Mouse (Mus musculus): ENCODE data around the gene Akap12.

Gene Akap12

DNA sequence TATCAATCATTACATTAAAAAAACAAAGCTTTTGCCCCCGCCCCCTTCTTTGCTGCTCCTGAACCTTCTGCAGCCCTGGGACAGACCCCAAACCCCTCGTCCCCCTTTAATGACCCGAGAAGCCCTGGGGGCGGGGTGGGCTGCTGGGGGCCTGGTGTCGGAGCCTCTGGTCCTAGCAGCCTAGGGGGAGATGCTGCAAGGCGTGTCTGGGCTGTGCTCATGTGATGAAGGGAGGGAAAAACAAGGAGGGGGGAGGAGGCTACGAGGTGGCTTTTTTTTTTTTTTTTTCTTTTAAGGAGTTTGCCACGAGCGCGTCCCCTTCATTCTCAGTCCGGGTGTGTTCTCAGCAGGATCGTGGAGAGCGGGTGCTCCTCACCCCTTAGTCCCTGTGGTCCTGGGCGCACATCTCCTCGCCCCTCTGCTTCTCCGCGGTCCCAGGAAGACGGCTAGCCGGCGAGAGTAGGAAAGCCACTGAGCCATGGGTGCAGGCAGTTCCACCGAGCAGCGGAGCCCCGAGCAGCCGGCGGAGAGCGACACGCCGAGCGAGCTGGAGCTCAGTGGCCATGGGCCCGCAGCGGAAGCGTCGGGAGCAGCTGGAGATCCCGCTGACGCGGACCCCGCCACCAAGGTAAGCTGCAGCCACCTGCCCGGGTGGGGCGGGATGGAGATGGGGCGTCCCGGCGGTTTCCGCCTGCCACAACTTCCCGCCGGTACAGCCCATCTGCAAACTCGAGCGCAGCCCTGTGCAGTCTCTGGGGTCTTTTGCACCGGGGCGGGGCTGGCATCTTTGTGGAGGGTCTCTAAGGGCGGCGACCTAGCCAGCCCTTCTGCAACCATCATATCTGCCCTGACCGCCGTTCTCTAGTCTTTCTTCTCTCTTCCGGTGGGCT, at the start of gene Akap12:
Gene Akap12 (plus strand): TSS at position 340 of the 890 bp plus-strand sequence.
- DNase-seq: peak; percentile 49 to 53

DNA sequence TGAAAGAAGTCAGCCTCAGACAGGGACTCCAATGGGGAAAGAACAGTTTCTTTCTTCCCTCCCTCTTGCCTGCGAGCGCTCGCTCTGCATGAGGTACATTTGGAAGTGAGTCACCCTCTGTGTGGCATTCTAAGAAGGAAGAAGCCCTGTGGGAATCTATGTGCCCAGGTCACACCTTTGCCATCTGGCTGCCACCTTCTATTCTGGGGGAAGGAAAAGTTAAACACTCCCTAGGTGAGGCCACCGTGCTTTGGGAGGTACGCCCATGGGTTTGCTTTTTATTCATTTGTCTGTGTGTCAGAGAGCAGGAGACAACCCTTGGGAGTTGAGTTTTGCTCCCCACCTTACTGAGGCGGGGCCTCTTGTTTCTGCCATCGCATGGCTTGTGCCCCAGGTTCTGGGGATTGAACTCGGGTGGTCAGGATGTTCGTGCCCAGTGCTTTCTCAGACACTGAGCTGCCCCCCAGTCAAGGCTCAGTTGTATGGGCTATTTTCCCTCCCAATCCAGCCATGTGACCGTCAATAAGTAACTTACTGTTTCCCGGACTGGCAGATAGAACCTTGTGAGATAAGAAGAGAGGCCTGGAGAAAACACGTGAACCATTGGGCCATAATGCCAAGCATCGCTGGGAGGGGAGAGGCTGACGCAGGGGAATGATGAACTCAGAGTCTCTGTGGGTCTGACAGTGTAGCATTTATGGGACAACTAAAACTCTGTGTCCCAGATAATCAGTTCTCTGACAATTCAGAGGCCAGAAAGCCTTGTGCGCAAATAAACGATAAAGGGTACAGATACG, 35.4 kb upstream of the Akap12 start:
- no peak for DNase-seq

DNA sequence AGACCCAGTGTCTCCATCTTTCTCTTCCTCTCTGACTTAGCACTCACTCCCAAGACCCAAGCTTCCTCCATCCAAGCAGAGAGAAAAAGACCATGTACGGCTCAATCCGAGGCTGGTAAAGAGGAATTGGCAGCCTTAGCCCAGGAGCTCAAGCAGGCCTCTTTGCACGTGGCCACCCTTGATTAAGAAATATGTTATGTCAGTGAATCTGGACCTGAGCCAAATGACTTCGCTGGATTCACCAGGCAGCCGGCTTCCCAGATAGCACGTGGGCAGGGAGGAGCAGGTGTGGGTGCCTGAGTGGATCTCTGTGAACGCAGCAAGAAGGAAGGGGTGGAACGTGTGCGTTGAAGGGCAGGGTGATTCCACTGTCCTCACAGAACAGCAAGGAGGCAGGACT, 33.1 kb upstream of the Akap12 start:
- DNase-seq: no peak

DNA sequence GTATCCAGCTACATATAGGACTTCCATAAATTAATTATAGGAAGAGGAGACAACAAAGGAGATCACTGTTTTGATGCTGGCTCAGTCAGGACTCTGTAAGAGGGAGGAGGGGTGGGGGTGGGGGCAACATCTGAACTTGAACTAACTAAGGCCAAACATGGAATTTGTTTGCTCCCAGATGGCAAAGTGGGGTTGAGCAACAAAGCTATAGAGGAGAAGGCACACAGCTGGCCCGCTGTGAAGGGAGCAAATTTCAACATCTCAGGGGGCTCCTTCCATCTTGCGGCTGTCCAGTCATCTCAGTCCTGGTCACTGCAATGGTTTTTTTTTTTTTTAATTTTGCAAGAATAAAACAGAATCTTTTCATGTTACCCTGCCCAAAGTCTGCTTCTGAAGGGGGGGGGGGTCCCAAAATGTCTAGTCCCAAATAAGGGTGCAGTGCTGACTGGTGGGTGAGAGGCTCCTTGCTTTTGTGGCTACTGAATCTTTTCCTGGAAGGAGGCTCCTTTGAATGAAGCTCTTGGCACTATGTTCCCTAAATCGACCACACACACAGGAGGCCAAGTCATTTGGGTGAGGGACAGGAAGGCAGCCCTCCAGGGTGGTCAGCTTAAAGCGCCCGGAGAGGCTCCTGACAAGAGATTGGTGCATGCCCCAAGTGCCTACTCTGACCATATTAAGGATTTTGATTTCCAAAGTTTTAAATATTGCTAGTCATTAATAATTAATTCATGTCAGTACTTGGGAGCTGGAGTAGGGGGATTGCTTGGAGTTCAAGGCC, 26.2 kb upstream of the Akap12 start:
- DNase-seq: no peak

DNA sequence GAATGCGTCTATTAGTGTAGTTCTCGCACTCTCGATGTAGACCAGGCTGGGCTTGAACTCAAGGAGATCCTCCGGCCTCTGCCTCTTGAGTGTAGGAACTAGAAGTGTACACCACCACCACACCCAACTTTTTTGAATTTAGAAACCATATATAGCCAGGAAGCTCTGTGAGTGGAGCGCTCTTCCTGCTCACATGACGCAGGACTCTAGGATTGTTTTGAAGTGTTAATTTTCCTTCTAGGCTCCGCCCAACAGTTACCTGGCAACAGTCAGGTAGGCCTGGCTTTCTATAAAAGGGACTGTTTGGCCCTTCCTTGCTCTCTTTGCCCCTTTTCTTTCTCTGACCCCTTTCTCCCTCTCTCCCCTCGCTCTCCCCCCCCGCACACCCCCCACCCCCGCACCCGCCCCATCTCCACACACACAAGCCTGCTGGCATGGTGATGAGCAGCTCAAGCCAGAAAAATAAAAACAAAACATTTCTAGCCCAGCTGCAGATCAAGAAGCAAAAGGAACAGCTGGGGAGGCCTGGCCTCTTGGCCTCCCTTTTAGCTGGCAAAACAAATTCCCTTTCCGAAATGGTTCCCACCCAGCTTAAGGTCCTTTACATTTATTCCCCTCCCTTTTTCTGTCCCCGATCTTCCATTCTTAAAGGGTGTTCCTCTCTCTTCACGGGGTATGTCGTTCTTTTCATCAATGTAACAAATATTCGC, 22.4 kb upstream of the Akap12 start:
- no peak for DNase-seq

DNA sequence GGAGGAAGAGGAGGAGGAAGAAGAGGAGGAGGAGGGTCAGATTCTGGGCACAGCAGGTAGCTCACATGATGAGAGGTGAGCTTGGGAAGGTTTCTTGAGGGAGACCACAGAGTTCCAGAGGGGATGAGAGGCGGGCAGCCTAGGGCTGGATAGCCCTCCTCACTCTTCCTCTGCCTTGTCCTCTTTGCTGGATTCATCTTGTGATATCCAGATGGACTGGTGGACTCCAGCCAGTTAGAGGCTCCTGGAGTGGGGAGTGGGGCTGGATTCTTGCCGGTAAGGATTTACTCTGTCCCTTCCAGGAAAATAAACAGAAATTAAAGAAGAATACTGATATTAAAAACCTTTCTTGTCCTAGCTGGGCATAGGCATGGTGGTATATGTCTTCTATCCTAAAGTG, 20.4 kb upstream of the Akap12 start:
- DNase-seq: no peak

DNA sequence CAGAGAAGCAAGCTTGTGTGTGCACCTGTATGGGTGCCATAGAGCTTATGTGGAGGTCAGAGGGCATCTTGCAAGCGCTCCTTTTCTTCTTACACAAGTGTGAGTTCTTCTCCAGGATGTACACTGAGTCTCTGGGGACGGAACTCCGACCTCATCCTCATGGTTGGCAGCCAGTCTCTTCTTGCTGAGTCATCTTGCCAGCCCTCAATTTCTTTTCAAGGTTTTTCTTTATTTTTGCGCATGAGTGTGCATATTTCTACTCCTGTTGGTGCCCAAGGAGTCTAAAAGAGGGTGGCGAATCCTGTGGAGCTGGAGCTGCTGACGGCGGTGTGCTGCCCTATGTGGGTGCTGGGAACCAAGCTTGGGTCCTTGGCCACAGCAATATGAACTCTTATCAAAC, 19.8 kb upstream of the Akap12 start:
- no peak for DNase-seq

DNA sequence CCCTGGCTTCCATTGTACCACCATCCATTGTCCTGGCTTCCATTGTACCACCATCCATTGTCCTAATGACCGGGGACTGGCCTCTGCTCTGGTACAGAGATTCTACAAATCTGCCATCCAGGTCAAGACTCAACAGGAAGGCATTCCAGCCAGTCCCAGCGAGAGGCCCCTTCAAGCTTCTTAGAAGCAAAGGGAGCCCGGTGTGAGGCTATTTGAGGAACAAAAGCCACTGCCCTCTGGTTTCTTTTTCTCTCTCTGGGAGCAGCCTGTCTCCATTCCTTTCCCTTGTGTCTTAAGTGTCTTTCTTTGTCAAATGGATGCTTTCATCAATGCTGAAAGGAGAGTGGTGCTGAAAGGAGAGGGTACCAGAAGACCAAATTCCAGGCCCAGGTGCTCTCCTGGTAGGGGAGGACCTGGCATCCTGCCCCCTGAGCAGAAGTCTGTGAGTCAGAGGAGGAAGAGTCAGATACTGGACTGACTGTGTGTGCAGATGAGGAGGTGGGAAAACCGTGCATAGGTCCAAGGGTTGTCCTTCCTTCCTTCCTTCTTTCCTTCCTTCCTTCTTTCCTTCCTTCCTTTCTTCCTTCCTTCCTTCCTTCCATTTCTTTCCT, 16.8 kb upstream of the Akap12 start:
- DNase-seq: no peak

DNA sequence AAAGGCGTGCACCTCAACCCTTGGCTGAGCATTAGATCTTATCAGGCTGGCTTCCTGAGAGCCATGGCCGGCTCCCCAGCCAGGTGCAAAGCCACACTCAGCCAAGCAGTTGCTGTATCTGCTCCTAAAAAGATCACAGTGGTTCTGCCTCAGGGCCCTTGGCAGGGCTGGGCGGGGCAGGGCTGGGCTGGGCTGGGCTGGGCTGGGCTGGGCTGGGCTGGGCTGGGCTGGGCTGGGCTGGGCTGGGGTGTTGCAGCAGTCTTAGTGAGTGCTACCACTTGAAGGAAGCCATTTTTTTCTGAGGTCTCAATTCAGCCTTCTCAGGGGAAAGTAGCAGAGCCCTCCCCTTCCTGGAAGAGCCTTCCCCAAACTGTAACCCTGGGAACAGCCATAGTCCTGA, 15.5 kb upstream of the Akap12 start:
- DNase-seq: no peak

DNA sequence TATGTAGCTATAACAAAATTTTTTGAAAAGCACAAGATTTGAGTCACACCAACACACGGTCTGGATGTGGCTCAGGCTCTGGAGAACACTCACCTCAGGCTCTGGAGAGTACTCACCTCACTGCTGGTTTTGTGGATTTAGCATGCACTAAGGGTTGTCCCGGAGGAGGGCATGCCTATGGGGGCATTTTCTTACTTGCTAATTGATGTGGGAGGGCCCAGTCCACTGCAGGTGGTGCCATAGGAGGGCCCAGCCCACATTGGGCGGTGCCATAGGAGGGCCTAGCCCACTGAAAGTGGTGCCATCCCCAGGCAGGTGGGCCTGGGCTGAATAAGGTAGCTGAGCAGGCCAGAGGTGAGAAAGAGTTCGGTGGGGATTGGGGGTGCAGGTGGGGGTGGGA, 12.6 kb upstream of the Akap12 start:
- no peak for DNase-seq

DNA sequence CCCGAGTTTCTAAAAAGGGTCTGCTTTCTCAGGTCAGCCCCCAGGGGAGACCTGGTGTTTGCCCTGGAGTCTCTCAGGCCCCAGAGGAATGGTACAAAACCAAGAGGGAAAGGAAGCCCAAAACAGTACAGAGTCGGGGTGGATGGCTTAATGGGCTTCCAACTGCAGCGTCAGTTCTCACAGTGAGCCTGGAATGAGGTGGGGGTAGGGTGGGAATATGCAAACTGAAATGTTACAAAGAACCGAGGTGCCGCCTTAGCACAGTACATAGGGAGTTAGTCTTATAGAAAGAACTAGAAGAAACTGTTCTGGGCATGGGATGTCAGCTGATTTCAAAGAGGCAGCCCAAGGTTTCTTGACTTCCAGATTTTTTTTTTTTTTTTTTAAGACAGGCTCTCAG, 11.7 kb upstream of the Akap12 start:
- no peak for DNase-seq

DNA sequence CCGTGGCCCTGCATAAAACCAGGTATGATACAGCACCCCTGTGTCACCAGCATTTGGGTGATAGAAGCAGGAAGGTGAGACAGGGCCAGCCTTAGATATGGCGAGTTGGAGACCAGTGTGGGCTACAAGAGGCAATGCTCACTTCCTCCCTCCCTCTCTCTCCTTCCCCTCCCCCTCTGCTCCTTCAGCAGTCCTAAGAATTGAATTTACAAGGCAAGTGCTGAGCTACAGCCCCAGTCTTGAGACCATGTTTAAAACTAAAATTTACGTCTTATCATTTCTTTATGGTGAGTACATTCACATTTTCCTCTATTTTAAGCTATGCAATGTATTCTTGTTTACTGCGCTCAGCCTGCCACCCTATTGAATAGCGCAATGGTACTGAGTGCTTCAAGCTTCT, 5.3 kb upstream of the Akap12 start:
- no peak for DNase-seq

DNA sequence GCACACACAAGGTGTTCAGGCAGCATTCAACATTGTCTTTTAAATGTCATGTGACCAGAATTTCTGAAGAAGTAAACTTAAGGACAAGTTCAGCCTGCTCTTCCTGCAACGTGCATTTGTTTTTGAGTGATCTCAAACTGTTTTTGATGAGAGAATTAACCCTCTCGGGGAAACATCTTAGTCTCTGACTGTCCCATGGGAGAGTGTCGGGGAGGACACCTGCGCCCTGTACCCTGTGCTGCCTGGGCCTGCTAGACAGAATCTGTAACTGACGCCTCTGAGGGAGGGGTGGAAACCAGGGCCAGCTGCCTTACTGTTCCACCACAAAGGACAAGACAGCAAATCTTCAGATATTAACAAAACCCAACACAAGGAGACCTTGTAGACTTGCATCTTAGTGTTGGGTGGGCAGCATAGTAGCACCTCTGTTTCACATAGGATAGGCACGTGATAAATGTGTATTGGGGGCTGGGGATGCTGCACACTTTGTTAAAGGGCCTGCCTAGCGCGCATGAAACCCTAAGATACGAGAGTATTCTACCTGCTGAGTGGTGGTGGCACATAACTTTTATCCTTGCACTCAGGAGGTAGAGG, 4.7 kb upstream of the Akap12 start:
- peak; percentile 21 to 24 for DNase-seq

DNA sequence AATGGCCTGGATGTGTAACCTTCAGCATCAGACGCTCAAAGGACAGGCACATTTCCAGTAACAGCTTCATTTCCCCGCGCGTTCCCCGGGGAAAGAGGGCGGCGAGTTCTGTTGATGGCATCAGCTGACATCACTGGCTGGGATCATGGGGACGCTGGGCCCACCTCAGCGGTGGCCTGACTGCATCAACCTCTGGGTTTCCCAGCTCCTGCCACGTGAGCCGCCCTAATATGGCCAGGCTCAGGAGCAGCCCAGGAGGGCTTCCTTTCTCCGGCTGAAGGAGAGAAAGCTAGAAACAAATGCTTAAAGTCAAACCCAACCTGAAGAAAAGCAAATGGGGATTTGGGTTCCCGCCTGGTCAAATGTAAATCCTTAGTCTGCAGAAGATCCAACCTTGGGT, 539 bp upstream of the Akap12 start:
- DNase-seq: peak in 1 of 2 experiments; percentile 10

DNA sequence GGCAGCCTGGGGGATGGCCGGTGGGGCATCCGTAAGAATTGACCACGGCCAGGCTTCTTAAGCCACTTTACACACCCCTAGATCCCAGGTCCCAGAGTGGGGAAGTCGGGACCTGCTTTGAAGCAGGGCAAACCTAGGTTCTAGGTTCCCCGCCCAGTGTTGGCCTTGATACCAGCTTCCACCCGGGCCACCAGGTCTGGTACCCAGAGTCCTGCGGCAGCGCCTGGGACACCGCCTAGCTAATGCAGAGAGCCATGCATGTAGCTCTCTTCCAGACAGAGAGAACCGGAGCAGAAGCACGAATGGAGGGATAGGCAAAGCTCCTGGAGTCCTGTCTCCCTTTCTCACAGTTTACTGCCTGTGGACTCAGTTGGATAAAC, 741 bp downstream of the Akap12 start:
- DNase-seq: peak; percentile 39 to 47

DNA sequence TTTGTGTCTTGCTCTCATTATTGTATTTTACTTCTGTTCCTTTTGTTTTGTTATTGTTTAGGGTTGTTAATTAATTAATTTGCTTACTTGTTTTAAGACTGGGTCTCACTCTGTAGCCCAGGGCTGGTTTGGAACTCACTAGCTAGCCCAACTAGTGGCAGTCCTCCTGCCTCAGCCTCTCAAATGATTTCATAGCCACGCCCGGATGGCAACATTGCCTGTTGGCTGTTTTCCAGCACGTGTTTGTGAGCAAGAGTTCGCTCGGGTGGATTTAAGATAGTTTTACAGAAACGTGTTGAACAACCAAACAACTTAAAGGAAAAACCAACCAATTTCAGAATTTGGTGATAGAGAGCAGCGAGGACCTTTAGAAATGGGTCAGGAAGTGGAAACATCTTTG, 1.3 kb downstream of the Akap12 start:
- peak; percentile 28 to 31 for DNase-seq

DNA sequence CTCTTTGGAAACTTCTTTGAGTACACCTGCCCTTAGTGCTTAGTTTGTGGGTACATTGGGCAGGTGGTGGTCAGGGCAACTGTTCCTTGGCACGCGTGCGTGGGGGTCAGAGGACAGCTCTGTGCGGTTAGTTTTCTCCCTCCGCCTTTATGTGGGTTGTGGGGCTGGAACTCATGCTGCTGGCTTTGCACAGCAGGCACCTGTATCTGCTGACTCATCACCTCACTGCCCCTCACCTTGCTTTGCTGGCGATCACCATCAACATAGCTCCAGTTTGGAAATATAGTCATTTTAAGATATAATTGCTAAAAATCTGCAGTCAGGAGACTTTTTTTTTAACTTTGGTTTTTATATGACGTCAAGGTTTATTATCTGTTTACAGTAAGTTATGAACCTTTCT, 2.0 kb downstream of the Akap12 start:
- no peak for DNase-seq

DNA sequence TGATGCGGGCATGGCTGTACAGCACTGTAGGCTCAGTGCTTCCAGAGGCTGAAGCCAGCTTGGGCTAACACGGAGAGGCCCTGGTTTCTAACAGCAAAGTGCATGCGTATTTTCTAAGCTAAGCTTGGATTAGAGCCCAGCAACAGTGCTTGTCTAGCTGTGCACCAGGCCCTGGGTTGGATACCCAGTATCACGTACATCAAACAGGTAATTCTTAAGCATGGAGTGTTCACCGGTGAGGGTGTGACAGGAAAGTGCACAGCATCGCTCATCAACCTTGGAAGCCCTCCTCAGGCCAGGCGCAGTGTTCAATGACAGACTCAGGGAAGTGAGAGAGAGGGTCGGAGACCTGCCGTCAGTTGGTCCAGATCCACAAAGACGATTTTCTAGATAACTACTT, 9.4 kb downstream of the Akap12 start:
- no peak for DNase-seq

DNA sequence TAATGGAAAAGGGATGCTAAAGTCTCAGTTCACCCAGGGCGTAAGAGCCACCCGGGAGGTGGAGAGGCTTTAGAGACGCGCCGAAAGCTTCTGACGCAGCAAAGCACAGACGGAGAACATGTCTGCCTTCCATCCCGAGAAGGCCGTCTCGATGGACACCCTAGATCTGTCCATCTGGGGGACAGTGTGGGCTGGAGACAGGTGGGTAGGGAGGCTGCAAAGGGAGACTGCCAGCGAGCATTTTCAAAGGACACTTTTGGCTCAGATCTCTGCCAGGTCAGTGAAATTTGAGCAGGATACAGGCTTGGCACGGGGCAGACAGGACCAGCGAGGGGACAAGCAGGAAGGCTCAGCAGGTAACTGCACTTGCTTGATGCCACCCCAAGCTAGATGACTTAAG, 9.9 kb downstream of the Akap12 start:
- DNase-seq: no peak

DNA sequence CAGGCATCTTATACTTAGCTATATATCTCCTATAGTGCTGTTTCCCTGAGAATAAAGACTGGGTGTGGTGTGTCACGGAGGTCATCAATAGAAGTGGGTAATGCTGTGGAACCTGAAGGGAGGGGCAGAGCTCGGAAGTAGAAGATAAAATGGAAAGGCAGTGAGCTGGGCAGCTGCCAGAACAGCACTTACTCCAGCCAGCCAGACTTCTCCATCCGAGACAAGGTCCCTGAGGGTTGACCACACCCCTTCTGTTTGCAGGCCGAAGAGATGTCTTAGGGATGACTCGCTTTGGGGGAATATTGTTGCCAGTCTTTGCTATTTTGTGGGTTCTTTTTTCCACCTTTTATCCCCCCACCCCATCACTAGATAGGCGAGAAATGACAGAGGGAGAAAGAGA, 11.9 kb downstream of the Akap12 start:
- no peak for DNase-seq

DNA sequence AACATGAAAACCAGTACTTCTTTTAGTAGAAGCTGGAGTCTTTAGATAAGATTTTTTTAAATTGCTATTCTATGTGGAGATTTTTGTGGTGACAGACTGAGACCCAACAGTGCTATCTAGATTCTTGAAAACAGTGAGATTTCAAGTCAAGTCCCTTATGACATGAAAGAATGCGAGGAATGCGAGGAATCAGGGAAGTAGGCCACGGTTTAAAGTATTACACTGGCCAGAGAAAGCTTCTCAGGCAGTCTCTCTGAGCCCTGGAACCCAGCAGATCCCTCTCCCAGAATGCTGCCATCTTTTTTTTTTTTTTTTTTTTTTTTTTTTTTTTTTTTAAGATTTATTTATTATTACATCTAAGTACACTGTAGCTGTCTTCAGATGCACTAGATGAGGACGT, 16.2 kb downstream of the Akap12 start:
- DNase-seq: no peak

DNA sequence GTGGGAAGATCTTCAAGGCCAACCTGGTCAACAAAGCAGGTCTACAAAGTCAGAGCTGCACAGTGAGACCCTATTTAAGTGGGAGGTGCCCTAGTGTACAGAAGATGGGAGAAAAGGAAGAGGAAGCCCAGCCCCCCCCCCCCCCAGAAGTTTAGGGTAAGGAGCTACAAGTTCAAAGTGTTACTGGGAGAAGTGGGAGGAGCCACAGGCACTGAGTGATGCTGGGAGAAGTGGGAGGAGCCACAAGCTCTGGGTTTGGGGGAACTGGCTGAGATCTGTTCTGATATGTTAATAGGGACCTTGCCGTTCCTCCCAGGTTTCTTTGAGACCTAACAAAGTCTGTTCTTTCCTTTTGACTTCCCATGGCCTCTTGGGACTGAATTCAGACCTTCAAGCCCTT, 18.6 kb downstream of the Akap12 start:
- DNase-seq: no peak

Measured in B cell, adult 2 months (primary cell).